Mouse (Mus musculus): ENCODE data around the gene Shd.

DNA sequence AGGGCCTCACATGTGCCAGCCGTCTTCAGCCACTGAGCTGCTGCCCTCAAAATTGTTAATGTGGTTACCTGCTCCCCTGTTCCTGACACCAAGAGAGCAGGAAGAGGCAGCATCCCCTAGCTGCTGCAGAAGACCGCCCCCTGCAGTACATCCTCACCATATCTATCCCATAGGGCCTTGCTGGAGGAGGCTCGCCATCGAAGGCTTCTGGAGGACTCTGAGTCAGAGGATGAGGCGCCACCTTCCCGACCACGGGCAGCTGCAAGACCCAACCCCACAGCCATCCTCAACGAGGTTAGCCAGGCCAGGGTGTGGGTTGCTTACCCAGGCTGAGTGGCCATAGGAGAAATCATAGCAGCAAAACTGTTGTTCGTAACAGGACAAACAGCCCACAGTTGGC, 5.3 kb upstream of the Shd start:
- TF ChIP-seq CTCF (IDR thresholded peaks at IDR 0.05; ENCODE audit: control insufficient read depth, insufficient read depth, insufficient read length) = no peak
- no peak for TF ChIP-seq MYOD1 (IDR thresholded peaks at IDR 0.05; ENCODE audit: control insufficient read depth, insufficient read length, low read depth)
